Mouse (Mus musculus) left cerebral cortex, postnatal 10 days (tissue): ENCODE measurements at regions not wholly inside any gene's neighbourhood (a gene's known extent, or its start where the extent isn't known, plus 50 kb on each side); places are given as distances from the start of the nearest gene placed in this dataset.

ENCODE experiments used
- DNase-seq, 2 experiments: peaks; one replicate each; pipeline ENCODE4 v3.0.0; 2021 to 2022; ENCODE audit warnings: low spot score in 2 of 2, mixed read lengths in 1 of 2; ENCODE audit errors: extremely low spot score in 1 of 2
- intact Hi-C: fragments of 180-260 bp; cut with DNase I; formaldehyde crosslinking; loops from one replicate; pipeline ENCODE4 v1.15.1; 2025

DNA sequence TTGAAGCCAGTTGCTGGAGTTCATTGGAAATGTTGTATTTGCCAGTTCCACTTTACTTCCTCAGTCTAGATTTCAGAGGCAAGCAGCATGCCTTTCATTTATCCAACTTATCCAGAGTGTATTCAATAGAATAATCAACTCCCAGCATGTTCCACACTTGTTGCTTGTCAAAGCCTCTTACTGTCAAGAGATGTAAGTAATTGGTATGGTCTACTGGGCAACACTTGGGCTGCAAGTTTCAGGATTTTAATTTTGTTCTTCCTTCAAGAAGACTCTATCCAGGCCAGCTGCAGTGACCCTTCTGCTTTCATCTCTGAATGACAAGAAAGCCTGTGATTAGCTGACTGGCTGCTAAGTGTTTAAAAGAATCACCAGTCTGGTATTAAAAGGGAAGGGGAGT, 3131.6 kb upstream of the Lrrc6 start:
- DNase-seq = no peak
- intact Hi-C loops = no loop called here

DNA sequence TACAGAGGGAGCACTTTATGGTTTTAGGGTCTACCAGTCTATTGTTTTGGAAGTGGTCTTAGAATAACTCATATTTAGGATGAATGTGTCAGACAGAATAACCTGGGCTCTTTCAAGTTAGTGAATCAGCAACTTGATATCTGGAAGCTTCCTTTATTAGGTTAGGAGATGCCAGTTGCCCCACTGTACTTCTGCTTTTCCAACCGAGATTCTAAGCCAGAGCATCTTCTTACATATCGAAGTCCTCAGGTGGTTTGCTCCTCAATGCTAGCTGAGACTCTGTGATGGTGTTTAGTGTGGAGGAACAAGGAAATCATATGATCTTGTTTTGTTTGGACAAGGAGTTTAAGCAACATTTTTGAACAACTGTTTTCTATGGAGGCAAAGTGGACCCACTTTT, 3117.3 kb upstream of the Lrrc6 start:
- DNase-seq = no peak
- intact Hi-C loops = no loop called here

DNA sequence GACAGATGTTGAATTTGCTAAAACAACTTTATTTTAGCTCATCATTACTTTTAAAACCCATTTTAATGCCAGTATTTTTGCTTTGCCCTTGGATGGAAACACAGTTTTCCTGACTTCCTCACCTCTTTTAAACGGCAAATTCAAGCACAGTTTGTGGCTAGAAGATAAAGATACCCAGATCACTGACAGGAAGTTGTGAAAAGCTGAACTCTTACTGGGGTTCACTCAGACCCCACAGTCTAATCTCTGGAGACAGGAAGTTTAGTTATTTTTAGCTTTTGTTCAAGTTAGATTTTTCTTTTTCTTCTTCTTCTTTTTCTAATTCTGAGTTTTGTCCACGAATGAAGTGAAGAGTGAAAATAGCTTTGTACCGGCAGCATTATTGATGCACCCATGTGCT, 3113.3 kb upstream of the Lrrc6 start:
- intact Hi-C loops = no loop called here
- DNase-seq = no peak

DNA sequence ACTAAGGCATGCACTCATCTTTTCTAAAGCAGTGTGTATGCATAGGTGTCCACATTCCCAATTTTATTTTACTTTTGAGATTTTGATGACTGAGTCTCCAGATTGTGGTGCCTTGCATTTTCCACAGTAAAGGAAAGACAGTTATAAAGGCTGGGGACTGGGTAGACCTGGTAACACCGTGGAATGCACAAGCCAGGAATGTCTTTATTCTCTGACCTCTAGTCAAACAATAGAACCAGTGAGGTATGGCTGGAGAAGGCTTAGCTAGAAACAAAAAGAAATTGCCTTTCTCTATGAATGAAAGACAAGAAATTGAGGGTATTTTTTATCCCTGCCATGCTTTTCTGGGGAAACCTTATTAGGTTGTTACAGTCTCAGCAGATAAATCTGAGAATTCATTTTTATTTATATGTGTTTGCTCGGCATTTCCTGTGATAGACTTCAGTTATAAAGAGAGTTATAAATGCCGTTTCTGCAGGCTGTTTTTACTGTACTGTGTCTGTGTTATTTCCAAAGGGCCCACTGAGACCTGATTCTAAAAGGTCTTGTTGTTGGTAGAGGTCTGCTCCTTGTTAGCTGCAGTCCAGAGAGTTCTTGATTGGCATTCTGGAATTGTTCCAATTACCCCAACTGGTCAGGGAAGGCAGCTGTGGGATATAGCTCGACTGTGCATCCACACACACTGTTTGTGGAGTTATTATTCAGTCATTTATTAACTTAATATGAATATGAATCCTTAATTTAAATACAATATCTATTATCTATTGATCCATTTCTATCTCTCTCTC, 3090.7 kb upstream of the Lrrc6 start:
- intact Hi-C loops = no loop called here
- DNase-seq = no peak

DNA sequence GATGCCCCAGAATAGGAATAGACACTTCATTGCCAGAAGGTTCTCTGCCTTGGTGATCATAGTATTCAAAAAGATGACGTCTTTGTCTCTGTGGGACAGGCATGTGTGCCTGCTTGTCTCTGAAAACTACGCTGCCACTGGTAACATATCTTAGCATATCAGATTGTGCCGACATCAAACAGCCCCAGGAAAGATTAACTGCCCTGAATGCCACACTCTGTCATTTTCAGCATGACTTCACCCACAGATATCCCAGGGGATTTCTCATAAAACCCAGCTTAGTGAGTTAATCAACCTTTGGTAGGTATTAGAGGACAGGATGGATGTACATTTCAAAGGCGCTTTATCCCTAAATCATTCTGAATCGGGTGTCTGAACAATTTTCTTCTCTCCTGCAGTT, 3087.4 kb upstream of the Lrrc6 start:
- no peak for DNase-seq
- intact Hi-C loops = no loop called here

DNA sequence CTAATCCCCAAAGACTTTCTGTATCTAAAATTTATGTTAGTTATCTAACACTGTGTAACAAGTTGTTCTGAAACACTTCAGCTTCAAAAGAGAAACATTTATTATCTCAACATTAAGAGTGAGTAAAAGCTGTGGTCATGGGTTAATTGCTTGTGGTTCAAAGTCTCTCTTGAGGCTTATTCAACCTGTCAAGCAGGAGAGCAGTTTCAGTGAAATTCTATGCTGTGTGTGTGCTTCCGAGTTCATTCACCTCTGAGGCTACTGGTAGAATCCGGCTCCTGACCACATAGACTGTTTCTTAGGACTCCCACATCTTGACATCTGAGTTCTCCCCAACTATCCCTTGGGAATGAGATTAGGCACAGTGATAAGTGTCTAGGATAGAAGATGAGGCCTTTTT, 3076.0 kb upstream of the Lrrc6 start:
- no peak for DNase-seq
- intact Hi-C loops = no loop called here

DNA sequence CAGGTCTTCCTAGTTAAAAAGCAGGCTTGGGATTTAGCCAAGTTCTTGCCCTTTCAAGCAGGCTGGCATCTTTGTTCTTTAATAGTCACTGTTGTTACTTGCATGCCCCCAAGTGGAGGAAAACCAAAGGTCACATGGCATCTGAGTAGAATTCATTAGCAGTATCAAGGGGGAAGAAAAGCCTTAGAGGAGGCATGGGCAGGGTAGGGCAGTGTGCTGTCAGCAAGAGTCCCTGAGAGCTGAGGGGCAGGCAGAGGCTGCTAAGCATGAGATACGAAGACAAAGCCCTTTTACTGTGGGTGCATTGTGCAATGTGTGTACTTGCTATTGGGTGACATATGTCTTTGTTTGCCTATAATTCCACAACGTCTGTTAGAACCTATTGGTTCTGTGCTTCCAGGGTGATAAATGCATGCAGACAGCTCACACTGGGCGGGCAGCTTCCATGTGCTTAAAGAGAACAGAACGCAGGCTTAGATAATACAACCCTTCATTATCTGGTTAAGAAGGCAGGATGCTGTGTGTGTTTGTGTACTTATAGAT, 3075.0 kb upstream of the Lrrc6 start:
- DNase-seq = peak; percentile 3 to 10
- intact Hi-C loops = no loop called here

DNA sequence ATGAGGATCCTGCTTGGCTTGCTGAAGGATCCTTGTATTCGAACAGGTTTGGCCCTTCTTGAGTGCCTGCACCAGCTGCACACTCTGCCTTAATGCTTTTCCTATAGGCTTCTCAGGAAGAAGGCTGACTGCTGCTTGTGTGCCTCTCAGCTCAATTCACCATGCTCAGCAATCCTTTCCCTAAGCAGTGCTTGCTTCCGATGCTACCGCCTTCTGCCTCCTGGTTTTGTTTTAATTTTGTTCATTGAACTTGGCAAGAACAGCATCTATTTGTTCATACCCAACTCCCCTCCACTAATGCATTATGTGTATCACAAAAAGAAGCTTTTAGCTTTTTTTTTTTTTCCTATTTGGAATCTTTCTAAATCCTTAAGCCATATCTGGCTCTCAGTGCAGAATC, 3053.5 kb upstream of the Lrrc6 start:
- intact Hi-C loops = no loop called here
- peak in 1 of 2 experiments; percentile 4 for DNase-seq

DNA sequence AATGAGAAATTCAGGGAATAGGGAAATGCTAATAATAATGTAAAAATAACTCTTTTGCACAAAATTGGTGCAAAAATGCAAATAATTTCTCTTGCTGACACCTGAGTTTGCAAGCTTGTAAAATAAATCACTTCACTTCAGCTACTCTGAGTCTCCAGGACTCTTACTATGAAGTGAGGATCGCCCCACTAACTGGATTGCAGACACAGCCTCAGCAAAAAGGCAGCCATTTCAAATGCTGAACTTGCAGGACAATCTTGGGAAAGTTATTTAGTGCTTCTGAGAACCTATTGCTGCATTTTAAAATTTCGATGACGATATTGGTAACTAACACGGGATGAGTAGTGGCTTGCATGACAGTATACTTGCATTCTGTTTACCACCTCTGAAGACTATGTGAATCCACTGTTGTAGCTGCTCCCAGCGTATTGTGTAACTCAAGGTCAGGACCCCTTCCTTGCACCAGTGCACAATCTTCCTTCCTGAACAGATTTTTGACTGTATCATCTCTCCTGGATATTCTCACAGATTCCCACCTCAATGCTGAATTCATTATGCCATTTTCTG, 3051.4 kb upstream of the Lrrc6 start:
- intact Hi-C loops = no loop called here
- DNase-seq = no peak

DNA sequence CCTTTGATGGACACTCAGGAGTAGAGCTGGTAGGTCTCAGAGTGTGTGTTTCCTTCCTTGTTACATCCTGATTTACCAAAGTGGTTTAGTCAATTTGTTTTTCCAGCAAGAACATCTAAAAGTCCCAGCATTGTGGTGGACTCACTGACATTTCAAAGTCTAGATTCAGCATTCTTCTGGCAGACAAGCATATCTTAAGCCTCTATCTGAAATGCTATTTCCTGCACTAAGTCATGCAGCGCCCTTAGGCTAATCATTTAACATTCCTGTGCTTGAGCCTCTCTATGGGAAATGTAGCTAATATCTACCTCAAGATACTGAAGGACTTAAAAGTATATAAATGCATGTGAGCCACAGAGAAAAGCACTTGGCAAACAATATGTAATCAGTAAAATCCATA, 3050.3 kb upstream of the Lrrc6 start:
- intact Hi-C loops = no loop called here
- no peak for DNase-seq

DNA sequence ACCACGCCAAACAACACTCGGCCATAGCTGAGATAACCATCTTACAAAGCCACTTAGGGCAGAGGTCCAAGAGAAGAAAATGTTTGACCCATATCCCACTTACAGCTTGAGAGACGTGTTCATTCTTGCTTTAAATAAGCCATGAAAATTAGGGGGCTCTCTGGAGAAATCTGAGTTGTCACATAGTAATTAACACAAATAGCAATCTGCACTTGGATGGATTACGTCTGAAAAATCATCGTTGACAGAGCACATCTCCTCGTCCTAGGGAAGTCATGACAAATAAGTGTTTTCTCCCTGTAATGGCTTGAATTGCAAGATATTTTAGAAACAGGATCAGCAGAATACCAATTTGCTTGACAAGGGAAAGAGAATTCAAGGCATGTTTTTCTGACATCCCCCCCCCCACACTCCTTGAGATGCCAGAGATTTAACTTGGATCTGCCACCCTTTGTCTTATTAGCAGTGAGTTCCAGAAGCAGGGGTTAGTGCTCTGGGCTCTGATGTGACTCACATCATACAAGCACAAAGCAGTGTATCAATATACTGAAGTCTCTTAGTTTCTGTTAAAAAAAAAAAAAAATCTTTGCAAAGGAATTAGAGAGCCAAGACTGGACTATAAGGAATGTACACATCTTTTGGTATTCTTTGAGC, 3025.9 kb upstream of the Lrrc6 start:
- no peak for DNase-seq
- intact Hi-C loops = no loop called here

DNA sequence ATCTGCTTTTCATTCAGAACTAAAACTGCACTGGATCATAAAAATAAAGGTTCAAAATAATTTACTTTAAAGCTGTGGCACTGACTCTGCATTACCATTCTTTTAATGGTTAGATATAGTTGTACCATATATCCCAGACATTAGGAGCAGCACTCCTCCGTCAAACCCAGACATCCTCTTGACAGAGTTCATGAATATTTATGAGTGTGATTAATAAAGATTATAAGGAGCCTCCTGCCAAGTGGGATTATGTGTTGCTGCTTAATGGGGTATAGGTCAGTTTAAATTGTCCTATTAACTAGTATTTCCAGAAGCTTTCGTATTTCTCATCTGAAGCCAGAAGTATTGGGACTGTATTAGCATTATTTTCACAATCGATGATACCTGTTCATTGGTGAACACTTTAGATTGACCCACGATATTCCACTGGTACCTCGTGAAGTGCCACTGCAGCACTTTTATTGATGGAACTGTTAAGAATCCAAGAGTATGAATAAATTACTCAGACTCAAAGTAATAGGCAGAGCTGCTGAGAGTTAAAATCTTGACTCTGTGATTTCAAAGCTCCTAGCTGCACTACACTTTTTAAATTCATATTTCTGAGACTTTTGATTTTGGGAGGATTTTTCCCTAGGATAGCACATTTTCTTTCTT, 2983.8 kb upstream of the Lrrc6 start:
- DNase-seq = no peak
- intact Hi-C loops = no loop called here

DNA sequence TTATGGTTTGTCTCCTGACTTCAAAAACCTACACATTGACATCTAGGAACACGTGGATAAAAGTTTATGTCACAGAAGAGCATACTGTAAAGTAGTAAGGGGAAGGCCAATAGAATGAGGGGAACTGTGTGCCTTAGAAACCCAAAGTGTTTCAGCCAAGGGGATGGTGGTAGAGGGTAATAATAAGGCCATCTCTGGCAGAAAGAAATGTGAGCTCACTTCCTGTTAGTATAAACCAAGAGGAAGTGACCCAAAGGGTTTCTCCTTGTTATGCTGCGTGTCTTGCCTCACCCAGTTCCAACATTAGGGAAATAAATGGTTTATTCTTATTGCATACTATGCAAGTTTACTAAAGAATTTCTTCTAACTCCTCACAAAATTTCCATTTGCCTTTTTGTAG, 2982.4 kb upstream of the Lrrc6 start:
- no peak for DNase-seq
- intact Hi-C loops = no loop called here

DNA sequence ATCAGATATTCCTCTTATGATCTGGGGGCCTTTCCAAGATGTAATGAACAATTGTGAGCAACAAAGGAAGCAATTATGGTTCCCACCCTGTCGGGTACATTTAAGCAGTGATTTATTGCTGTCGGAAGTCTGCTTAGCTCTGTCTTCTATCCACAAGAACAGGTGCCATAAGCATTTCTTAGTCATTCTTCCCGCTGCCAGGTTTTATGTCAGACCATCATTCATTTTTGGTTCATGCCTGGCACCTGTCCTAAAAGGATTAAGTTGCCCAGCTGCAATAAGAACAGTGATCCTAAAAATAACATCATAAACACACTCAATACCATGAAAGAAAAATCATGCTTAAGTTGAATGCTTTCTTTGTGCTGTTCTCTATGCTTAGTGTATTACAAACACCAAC, 2980.4 kb upstream of the Lrrc6 start:
- intact Hi-C loops = no loop called here
- DNase-seq = no peak

DNA sequence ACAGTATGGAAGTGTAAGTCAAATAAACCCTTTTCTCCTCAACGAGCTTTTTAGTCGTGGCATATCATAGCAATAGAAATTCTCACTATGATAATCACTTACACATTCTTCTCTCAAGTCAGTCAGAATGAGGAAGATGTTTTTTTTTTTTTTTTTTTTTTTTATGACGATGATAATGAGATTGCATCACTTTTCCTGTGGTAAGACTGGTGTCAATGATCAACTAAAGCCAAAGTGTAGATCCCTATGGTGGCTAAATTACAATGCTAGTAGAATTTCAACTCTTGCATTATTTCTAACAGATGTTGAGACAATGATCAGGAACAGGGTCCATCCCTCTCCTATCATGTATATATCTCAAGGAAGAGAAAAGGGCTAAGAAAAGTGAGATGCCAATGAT, 2976.3 kb upstream of the Lrrc6 start:
- DNase-seq = no peak
- intact Hi-C loops = no loop called here

DNA sequence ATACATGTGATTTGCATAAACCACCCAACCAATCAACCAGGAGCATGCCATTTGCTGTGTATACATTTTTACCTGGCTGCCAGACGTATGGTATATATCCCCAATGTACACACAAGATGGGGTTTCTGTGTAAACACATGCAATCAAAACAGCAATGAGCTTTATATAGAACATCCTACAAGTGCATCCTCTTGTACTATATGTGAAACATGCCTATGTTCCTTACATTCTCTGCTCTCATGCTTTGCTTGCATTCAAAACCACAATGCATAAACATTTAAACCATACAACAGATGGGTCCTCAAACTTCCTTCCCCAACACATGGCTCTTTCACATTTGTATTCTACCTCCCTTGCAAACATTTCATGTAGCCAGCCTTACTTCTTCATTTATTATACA, 2968.9 kb upstream of the Lrrc6 start:
- intact Hi-C loops = no loop called here
- no peak for DNase-seq

DNA sequence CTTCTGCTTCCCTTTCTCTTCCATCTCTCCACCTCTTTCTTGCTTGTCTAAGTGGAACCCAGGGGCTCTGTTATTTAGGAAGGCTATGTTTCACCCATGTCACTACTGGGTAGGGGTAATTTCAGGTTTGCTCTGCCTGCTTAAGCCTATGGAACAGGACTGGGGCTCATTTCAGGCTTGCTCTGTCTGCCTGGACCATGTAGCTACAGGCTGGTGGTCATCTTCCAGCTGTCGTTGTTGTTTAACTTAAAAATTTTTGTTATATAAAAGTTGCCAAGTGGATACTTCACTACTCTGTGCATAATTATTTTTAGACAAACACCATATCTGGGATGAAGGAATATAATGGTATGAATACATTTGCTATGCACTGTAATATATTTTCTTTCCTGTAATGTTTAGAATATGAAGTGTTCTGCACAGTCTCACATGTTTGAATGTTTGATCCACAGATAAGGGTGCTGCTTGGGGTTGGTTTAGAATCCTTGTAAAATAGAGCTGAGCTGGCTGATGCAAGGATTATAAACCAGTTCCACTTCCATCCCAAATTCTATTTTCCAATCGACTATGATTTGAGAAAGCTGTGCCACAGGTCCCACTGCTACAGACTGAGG, 2960.0 kb upstream of the Lrrc6 start:
- intact Hi-C loops = no loop called here
- DNase-seq = no peak

DNA sequence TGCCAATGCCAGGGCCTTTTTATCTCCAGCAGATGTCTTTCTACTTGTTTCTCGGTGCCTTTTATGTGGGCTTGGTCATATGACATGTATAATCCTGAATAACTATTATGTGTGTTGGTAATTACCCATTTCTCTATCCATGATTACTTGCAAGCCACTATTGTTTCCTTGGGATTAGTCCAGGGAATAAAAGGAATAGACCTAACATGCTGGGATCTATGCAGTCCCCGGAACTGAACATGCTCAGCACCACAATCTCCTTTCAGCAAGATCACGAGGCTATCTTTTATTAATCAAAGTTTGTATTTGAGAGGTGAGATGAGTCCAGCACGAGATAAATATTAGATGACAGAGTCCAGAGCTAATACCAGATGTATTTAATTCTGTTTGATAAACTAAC, 2956.8 kb upstream of the Lrrc6 start:
- intact Hi-C loops = no loop called here
- no peak for DNase-seq

DNA sequence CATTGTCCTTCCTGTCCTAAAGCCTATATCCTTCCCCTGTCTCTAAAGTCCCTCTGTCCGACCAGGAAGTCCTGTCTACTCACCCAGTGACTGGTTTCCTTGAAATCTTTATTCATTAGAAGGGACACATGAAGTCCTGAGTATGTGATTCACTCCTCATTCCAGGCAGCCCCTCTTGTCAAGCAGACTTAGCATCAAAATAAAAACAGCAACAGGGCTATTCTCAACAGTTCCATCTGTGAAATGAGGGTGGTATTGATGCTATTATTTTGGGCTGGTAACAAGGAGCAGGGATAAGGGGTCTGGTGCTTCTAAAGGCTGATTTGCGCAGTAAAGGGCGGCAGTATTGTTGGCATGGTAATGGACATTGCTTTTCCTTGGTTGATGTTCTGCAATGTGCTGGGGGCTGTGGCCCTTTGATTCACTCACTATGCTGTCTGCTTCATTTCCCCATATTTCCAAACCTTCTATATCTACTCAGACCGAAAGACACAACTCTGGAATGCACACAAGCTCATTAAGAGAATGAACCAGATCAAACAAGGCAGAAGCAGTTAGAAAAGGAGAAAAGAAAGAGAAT, 2955.6 kb upstream of the Lrrc6 start:
- no peak for DNase-seq
- intact Hi-C loops = no loop called here
